Mouse (Mus musculus): ENCODE measurements around the gene Rag2. TPM values are rescaled to one million over a fixed set of nuclear protein-coding genes. Genes with fewer than 3 reads are reported as not detected.

The Rag2 gene
- 0.04 TPM in 1 of 2 replicates, not detected in the other for polyA plus RNA-seq (2015; fragmentation: Nextera tagmentation; extraction: Ambion mirVana)

- H3K4me2 ChIP-seq (replicated peaks; ENCODE audit: low read depth, low read length): no peak within 1 kb of the TSS
- no peak within 1 kb of the TSS for H3K27ac ChIP-seq (ENCODE audit: low read length)
- no peaks in the 10 kb centered on the region for H3K27me3 ChIP-seq (replicated peaks; ENCODE audit: insufficient read depth, low read length)
- no peak for ATAC-seq
- no peaks in the 10 kb centered on the region for H3K4me1 ChIP-seq (ENCODE audit: insufficient read depth, low read depth, low read length)
- 55% methylated on average over 4 of the region's 4 CpGs for WGBS
- H3K9me3 ChIP-seq (ENCODE audit: low read length): no peaks in the 10 kb centered on the region
- H3K4me3 ChIP-seq (ENCODE audit: low read depth, low read length): no peak within 1 kb of the TSS
- no peak for DNase-seq (ENCODE audit: low spot score)
- TF ChIP-seq CTCF (IDR thresholded peaks at IDR 0.05) (no peak), EP300 (IDR thresholded peaks at IDR 0.05) (no peak)
- H3K9ac ChIP-seq (replicated peaks; ENCODE audit: low read depth): no peak within 1 kb of the TSS
- H3K36me3 ChIP-seq (ENCODE audit: insufficient read depth, low read length): no peaks in the 10 kb centered on the region
Observed at GRCm38 (mm10) chr2:101624526-101624925, at the start of gene Rag2. Gene Rag2 (plus strand): TSS chr2:101624718.

- TF ChIP-seq CTCF (IDR thresholded peaks at IDR 0.05) (no peak), EP300 (IDR thresholded peaks at IDR 0.05) (no peak)
- DNase-seq (ENCODE audit: low spot score): no peak
- H3K36me3 ChIP-seq (ENCODE audit: insufficient read depth, low read length): no peaks in the 10 kb centered on the region
- H3K4me3 ChIP-seq (ENCODE audit: low read depth, low read length): no peak overlapping the region
- no peak overlapping the region for H3K9ac ChIP-seq (replicated peaks; ENCODE audit: low read depth)
- H3K4me2 ChIP-seq (replicated peaks; ENCODE audit: low read depth, low read length): no peak overlapping the region
- H3K27ac ChIP-seq (ENCODE audit: low read length): no peak overlapping the region
- no peaks in the 10 kb centered on the region for H3K27me3 ChIP-seq (replicated peaks; ENCODE audit: insufficient read depth, low read length)
- H3K9me3 ChIP-seq (ENCODE audit: low read length): no peaks in the 10 kb centered on the region
- H3K4me1 ChIP-seq (ENCODE audit: insufficient read depth, low read depth, low read length): no peaks in the 10 kb centered on the region
- 50% methylated on average over 4 of the region's 4 CpGs for WGBS
- ATAC-seq: no peak
Observed at GRCm38 (mm10) chr2:101577243-101577642, 47.3 kb upstream of the Rag2 start.

- H3K4me1 ChIP-seq (ENCODE audit: insufficient read depth, low read depth, low read length): no peaks in the 10 kb centered on the region
- WGBS: 75% methylated on average over 2 of the region's 2 CpGs
Observed at GRCm38 (mm10) chr2:101580027-101580426, 44.5 kb upstream of the Rag2 start.

GRCm38 (mm10) chr2:101580428-101580827, 44.1 kb upstream of the Rag2 start:
- no peaks in the 10 kb centered on the region for H3K27me3 ChIP-seq (replicated peaks; ENCODE audit: insufficient read depth, low read length)
- ATAC-seq: no peak

More at GRCm38 (mm10) chr2:101580027-101580426, 44.5 kb upstream of the Rag2 start:
- Histone ChIP-seq H3K9me3 (ENCODE audit: low read length) (no peaks in the 10 kb centered on the region), H3K9ac (replicated peaks; ENCODE audit: low read depth) (no peak overlapping the region), H3K27ac (ENCODE audit: low read length) (no peak overlapping the region), H3K36me3 (ENCODE audit: insufficient read depth, low read length) (no peaks in the 10 kb centered on the region), H3K4me3 (ENCODE audit: low read depth, low read length) (no peak overlapping the region), H3K4me2 (replicated peaks; ENCODE audit: low read depth, low read length) (no peak overlapping the region), H3K27me3 (replicated peaks; ENCODE audit: insufficient read depth, low read length) (no peaks in the 10 kb centered on the region)
- no peak for TF ChIP-seq CTCF (IDR thresholded peaks at IDR 0.05)
- no peak for TF ChIP-seq EP300 (IDR thresholded peaks at IDR 0.05)
- DNase-seq (ENCODE audit: low spot score) (no peak), ATAC-seq (no peak)

GRCm38 (mm10) chr2:101580977-101581376, 43.5 kb upstream of the Rag2 start:
- Histone ChIP-seq H3K4me3 (ENCODE audit: low read depth, low read length) (no peak overlapping the region), H3K27me3 (replicated peaks; ENCODE audit: insufficient read depth, low read length) (no peaks in the 10 kb centered on the region), H3K36me3 (ENCODE audit: insufficient read depth, low read length) (no peaks in the 10 kb centered on the region), H3K9ac (replicated peaks; ENCODE audit: low read depth) (no peak overlapping the region), H3K9me3 (ENCODE audit: low read length) (no peaks in the 10 kb centered on the region), H3K4me2 (replicated peaks; ENCODE audit: low read depth, low read length) (no peak overlapping the region), H3K4me1 (ENCODE audit: insufficient read depth, low read depth, low read length) (no peaks in the 10 kb centered on the region), H3K27ac (ENCODE audit: low read length) (no peak overlapping the region)
- WGBS: 66% methylated on average over 3 of the region's 3 CpGs
- TF ChIP-seq CTCF (IDR thresholded peaks at IDR 0.05) (no peak), EP300 (IDR thresholded peaks at IDR 0.05) (no peak)
- DNase-seq (ENCODE audit: low spot score): no peak
- no peak for ATAC-seq

More at GRCm38 (mm10) chr2:101580428-101580827, 44.1 kb upstream of the Rag2 start:
- Histone ChIP-seq H3K9me3 (ENCODE audit: low read length) (no peaks in the 10 kb centered on the region), H3K36me3 (ENCODE audit: insufficient read depth, low read length) (no peaks in the 10 kb centered on the region), H3K9ac (replicated peaks; ENCODE audit: low read depth) (no peak overlapping the region), H3K27ac (ENCODE audit: low read length) (no peak overlapping the region), H3K4me3 (ENCODE audit: low read depth, low read length) (no peak overlapping the region), H3K4me2 (replicated peaks; ENCODE audit: low read depth, low read length) (no peak overlapping the region), H3K4me1 (ENCODE audit: insufficient read depth, low read depth, low read length) (no peaks in the 10 kb centered on the region)
- WGBS: 44% methylated on average over 1 of the region's 1 CpGs
- no peak for DNase-seq (ENCODE audit: low spot score)
- no peak for TF ChIP-seq EP300 (IDR thresholded peaks at IDR 0.05)

- no peak overlapping the region for H3K27ac ChIP-seq (ENCODE audit: low read length)
- no peaks in the 10 kb centered on the region for H3K9me3 ChIP-seq (ENCODE audit: low read length)
- 72% methylated on average over 3 of the region's 3 CpGs for WGBS
- DNase-seq (ENCODE audit: low spot score) (no peak), ATAC-seq (no peak)
- H3K9ac ChIP-seq (replicated peaks; ENCODE audit: low read depth): no peak overlapping the region
- TF ChIP-seq EP300 (IDR thresholded peaks at IDR 0.05) (no peak), CTCF (IDR thresholded peaks at IDR 0.05) (no peak)
- no peak overlapping the region for H3K4me3 ChIP-seq (ENCODE audit: low read depth, low read length)
- H3K4me1 ChIP-seq (ENCODE audit: insufficient read depth, low read depth, low read length): no peaks in the 10 kb centered on the region
- H3K4me2 ChIP-seq (replicated peaks; ENCODE audit: low read depth, low read length): no peak overlapping the region
- no peaks in the 10 kb centered on the region for H3K27me3 ChIP-seq (replicated peaks; ENCODE audit: insufficient read depth, low read length)
- no peaks in the 10 kb centered on the region for H3K36me3 ChIP-seq (ENCODE audit: insufficient read depth, low read length)
Observed at GRCm38 (mm10) chr2:101581418-101581817, 43.1 kb upstream of the Rag2 start.

- Histone ChIP-seq H3K9me3 (ENCODE audit: low read length) (no peaks in the 10 kb centered on the region), H3K36me3 (ENCODE audit: insufficient read depth, low read length) (no peaks in the 10 kb centered on the region), H3K27me3 (replicated peaks; ENCODE audit: insufficient read depth, low read length) (no peaks in the 10 kb centered on the region), H3K9ac (replicated peaks; ENCODE audit: low read depth) (no peak overlapping the region), H3K4me2 (replicated peaks; ENCODE audit: low read depth, low read length) (no peak overlapping the region), H3K4me3 (ENCODE audit: low read depth, low read length) (no peak overlapping the region), H3K27ac (ENCODE audit: low read length) (no peak overlapping the region), H3K4me1 (ENCODE audit: insufficient read depth, low read depth, low read length) (no peaks in the 10 kb centered on the region)
- DNase-seq (ENCODE audit: low spot score) (no peak), ATAC-seq (no peak)
- 85% methylated on average over 8 of the region's 8 CpGs for WGBS
- TF ChIP-seq CTCF (IDR thresholded peaks at IDR 0.05): no peak
- TF ChIP-seq EP300 (IDR thresholded peaks at IDR 0.05): no peak
Observed at GRCm38 (mm10) chr2:101591356-101591755, 33.2 kb upstream of the Rag2 start.
